Mouse (Mus musculus) lung, postnatal 0 days (tissue): ENCODE measurements at regions not wholly inside any gene's neighbourhood (a gene's known extent, or its start where the extent isn't known, plus 50 kb on each side); places are given as distances from the start of the nearest gene placed in this dataset.

Experiments used
- CTCF ChIP-seq: IDR thresholded peaks from 2 replicates; pipeline ENCODE4 v1.5.1; 2016; ENCODE audit warnings: antibody characterized with exemption, mild to moderate bottlenecking
- EP300 ChIP-seq: IDR thresholded peaks from 2 replicates; pipeline ENCODE4 v1.6.1; 2016; ENCODE audit warnings: antibody characterized with exemption, mild to moderate bottlenecking, control low read depth

DNA sequence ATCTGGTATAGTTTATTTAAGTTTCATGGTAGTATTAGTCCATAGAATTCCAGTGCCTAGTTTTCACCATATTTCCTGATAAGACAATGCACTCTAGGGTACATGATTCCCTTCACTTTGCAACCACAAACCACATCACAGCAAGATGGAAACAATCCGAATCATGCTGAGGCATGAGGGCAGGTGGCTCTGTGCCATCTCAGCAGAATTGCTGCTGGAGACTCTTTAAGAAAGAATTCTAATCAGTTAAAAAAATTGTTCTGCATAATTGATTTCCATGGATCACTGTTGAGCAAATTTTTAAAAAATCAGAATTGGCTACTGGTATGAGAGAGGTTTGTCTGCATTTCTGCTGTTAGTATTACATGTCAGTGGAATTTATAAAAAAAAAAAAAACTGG lies 1451.1 kb upstream of the Pcdh20 start:
- TF ChIP-seq CTCF (no peak), EP300 (no peak)
